Mouse (Mus musculus) limb, embryonic 12.5 days (tissue): ENCODE data around the gene Upb1. TPM values are rescaled to one million over a fixed set of nuclear protein-coding genes. Genes with fewer than 3 reads are reported as not detected.
"Not testable (repeated sequence)": the region's sequence is repeated elsewhere in the genome, so short reads cannot be mapped to it uniquely, and the experiment has no call there.

ENCODE experiments used
- ATAC-seq: fragments of 200-750 bp; cut with Nextera tagmentation; 2 replicates; pipeline ENCODE4 v1.8.0; 2017; ENCODE audit warnings: low read depth, moderate TSS enrichment; ENCODE audit not compliant: insufficient number of reproducible peaks, insufficient read depth, low FRiP score, low TSS enrichment
- H3K27ac ChIP-seq: fragments of 300-500 bp; sonication (generic); 2 replicates; pipeline ENCODE4 v1.5.1; 2016; ENCODE audit warnings: mild to moderate bottlenecking, moderate library complexity
- H3K27me3 ChIP-seq: fragments of 300-500 bp; sonication (generic); 2 replicates; pipeline ENCODE4 v1.6.1; 2016; ENCODE audit warnings: mild to moderate bottlenecking, moderate library complexity
- H3K36me3 ChIP-seq: fragments of 300-500 bp; sonication (generic); 2 replicates; pipeline ENCODE4 v1.6.1; 2016; ENCODE audit warnings: mild to moderate bottlenecking, moderate library complexity
- H3K4me1 ChIP-seq: fragments of 300-500 bp; sonication (generic); replicated peaks from 2 replicates; pipeline ENCODE4 v1.6.1; 2016
- H3K4me2 ChIP-seq: fragments of 300-500 bp; sonication (generic); 2 replicates; pipeline ENCODE4 v1.6.1; 2016; ENCODE audit warnings: mild to moderate bottlenecking, moderate library complexity
- H3K4me3 ChIP-seq: fragments of 300-500 bp; sonication (generic); replicated peaks from 2 replicates; pipeline ENCODE4 v1.5.1; 2016; ENCODE audit warnings: mild to moderate bottlenecking
- H3K9ac ChIP-seq: fragments of 300-500 bp; sonication (generic); replicated peaks from 2 replicates; pipeline ENCODE4 v1.6.1; 2016; ENCODE audit warnings: mild to moderate bottlenecking, moderate library complexity
- H3K9me3 ChIP-seq: fragments of 300-500 bp; sonication (generic); 2 replicates; pipeline ENCODE4 v1.6.1; 2016; ENCODE audit warnings: mild to moderate bottlenecking, moderate library complexity
- WGBS: fragments of 180-500 bp; shearing (Covaris S2); methylation state at CpG from one replicate; pipeline ENCODE4 v1.1.7; 2016; 5-methylcytosine and 5-hydroxymethylcytosine counted together
- polyA plus RNA-seq: library from polyadenylated mRNA; unstranded; fragments of >200 nt; fragmentation: Nextera tagmentation; extraction: Ambion mirVana; gene quantifications from 2 replicates; pipeline ENCODE4 v1.2.1, GENCODE M21; 2016

Upb1 gene
- polyA plus RNA-seq, 1 experiment from 2014 or later: 0.24 TPM

DNA sequence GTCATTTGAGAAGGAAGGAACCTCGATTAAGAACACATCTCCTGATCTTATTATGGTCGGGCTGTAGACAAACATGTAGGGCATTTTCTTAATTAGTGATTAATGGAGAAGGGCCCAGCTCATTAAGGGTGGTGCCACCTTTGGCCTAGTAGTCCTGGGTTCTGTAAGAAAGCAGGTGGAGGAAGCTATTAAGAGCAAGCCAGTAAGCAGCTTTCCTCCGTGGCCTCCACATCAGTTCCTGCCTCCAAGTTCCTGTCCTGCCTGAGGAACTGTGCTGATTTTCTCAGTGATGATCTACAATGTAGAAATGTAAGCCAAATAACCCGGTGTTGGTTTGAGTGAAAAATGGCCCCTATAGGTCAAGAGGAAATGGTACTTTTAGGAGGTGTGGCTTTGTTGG lies 57.4 kb downstream of the Upb1 start:
- no peaks in the 10 kb centered on the region for H3K36me3 ChIP-seq
- no peak overlapping the region for H3K9ac ChIP-seq
- no peak for ATAC-seq
- no peak overlapping the region for H3K4me2 ChIP-seq
- H3K27ac ChIP-seq: no peak overlapping the region
- H3K4me3 ChIP-seq: no peak overlapping the region
- H3K4me1 ChIP-seq: no peaks in the 10 kb centered on the region
- no peaks in the 10 kb centered on the region for H3K9me3 ChIP-seq
- H3K27me3 ChIP-seq: no peaks in the 10 kb centered on the region
- 80% methylated on average over 4 of the region's 4 CpGs for WGBS

DNA sequence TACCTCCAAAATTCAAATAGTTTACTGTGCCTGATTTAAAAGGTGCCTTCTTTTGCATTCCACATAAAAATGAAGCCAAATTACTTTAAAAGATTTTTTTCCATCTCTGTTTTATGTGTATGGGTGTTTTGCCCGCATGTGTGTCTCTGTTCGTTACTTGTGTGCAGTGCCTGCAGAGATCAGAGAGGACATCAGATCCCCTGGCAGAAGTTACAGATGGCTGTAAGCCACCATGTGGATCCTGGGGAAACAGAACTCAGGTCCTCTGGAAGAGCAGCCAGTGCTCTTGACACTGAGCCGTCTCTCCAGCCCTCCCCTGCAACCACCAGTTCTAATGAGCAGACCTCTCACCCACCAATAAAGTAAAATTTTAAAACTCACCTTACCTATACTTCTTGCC lies 61.8 kb downstream of the Upb1 start:
- Histone ChIP-seq H3K36me3 (no peaks in the 10 kb centered on the region), H3K27me3 (no peaks in the 10 kb centered on the region), H3K4me2 (no peak overlapping the region), H3K4me1 (no peaks in the 10 kb centered on the region; the same call in 1 of the 2 replicates), H3K9me3 (no peaks in the 10 kb centered on the region), H3K4me3 (no peak overlapping the region), H3K27ac (no peak overlapping the region), H3K9ac (no peak overlapping the region)
- 64% methylated on average over 3 of the region's 3 CpGs for WGBS
- ATAC-seq: no peak

DNA sequence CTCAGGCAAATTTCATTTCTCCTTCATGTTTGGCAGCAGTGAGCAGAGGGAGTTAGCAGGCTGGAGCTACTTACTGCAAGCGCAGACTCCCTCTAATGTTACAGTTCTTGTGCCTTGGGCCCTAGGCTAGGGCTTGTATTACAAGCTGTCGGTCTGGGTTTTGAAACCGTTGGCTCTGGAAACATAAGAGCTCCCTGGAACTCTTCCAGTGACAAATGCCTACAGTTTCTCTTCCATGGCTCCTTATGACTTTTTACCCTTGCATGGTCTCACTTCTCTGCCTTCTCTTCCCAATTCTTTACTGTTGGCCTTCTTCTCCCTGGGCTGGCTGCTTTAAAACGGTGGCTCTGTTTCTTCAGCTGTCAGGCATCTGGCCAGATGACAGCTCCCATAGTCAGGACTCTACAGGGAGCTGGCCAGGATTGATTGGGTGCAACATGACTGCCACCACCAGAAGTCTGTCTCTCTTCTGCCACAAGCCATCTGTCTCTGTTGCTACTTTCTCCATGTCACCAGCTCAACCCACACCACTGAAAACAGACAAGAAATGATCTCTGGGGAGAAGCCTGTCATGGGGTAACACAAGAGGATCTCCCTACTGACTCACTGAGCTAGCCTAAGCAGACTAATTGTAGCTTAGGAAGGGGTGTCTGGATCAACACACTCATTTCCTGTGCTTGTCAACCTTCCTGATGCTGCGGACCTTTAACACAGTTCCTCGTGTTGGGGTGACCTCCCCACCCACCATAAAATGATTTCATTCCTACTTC lies 65.1 kb downstream of the Upb1 start:
- Histone ChIP-seq H3K4me2 (no peak overlapping the region), H3K36me3 (no peaks in the 10 kb centered on the region), H3K4me3 (no peak overlapping the region), H3K4me1 (no peaks in the 10 kb centered on the region; the same call in 1 of the 2 replicates), H3K27me3 (no peaks in the 10 kb centered on the region), H3K27ac (no peak overlapping the region), H3K9me3 (no peaks in the 10 kb centered on the region), H3K9ac (no peak overlapping the region)
- no peak; the same call in 1 of the 2 replicates for ATAC-seq
- 40% methylated on average over 6 of the region's 6 CpGs for WGBS

DNA sequence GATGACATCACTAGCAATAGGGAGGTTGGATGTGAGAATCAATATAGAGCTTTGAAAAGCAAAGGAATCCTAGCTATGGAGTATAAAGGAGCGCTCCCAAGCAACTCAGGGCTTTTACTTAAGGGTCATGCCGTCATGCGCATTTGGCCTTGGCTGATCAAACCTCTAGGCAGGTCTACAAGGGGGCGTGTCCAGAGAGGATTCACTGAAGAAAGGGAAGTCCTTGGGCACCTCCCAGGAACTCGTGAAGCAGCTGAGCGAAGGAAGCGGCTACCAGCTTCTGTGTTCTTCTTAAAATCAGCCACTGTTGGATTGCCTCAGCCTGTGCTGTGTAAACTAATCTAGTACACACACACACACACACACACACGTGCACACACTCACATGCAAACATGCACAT lies 72.5 kb downstream of the Upb1 start:
- Histone ChIP-seq H3K36me3 (no peaks in the 10 kb centered on the region), H3K27ac (no peak overlapping the region), H3K9me3 (no peaks in the 10 kb centered on the region), H3K4me2 (no peak overlapping the region), H3K4me1 (peaks cover 5% of the 10 kb centered on the region; the same call in 1 of the 2 replicates), H3K27me3 (no peaks in the 10 kb centered on the region), H3K4me3 (no peak overlapping the region), H3K9ac (no peak overlapping the region)
- WGBS: 74% methylated on average over 8 of the region's 8 CpGs
- ATAC-seq: no peak

DNA sequence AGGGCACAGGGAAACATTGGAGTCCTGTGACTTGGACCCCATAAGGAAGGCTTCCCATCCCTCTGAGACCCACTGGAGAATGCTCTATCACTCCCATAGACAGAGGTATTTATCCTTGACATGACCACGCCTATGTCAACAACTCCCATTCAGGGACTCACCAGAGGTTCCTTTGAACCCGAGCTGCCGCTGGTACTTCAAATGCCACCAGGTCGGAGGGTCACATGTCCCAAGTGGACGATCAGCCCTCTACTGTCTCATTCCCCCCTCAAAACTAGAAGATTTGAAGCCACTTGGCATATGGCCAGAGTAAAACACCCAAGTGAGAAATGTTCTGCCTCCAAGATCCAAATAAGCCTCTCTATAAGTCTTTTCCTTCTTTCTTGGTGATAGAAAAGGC lies 73.7 kb downstream of the Upb1 start:
- H3K36me3 ChIP-seq: no peaks in the 10 kb centered on the region
- H3K9ac ChIP-seq: no peak overlapping the region
- WGBS: 28% methylated on average over 5 of the region's 5 CpGs

DNA sequence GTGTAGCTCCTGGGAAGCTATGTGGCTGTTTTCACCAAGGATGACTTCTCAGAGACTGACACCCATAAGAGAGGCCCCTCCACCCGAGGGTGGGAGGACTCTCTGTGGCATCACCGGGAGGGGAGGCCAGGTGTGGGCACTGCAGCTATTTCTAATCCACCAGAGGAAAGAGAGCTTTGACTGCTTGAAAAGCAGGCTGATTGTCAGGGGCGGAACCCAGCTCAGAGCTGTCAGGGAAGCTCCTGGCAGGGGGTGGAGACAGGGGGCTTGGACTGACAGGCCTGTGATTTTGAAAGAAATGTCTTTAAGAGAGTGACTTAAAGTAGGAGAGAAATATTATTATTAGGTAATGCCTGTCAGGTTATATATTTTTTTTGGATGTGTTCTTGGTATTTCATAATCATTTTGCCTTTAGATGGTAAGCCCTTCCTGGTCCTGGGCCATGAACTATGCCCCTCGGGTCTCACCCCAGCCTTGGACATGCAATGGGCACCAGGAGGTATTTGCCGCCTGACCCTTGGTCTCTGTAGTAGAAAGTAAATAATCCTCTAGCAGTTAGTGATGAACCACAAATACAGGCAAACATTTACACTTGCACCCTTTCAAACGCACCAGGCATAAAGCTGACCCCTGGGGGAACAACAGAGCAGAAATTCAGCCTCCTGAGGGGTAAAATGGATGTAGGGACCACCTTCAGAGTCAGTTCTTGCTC lies 74.4 kb downstream of the Upb1 start:
- not testable (repeated sequence) for H3K4me1 ChIP-seq, H3K27ac ChIP-seq, H3K4me3 ChIP-seq, H3K36me3 ChIP-seq, H3K27me3 ChIP-seq, H3K9me3 ChIP-seq, ATAC-seq, H3K4me2 ChIP-seq, H3K9ac ChIP-seq
- whole genome bisulfite sequencing: 39% methylated on average over 5 of the region's 6 CpGs

More for the DNA sequence above, 73.7 kb downstream of the Upb1 start:
- Histone ChIP-seq H3K27ac (no peak overlapping the region), H3K27me3 (no peaks in the 10 kb centered on the region), H3K4me1 (peaks cover 5% of the 10 kb centered on the region; the same call in 1 of the 2 replicates), H3K4me2 (no peak overlapping the region), H3K9me3 (no peaks in the 10 kb centered on the region), H3K4me3 (no peak overlapping the region)
- ATAC-seq: no peak

DNA sequence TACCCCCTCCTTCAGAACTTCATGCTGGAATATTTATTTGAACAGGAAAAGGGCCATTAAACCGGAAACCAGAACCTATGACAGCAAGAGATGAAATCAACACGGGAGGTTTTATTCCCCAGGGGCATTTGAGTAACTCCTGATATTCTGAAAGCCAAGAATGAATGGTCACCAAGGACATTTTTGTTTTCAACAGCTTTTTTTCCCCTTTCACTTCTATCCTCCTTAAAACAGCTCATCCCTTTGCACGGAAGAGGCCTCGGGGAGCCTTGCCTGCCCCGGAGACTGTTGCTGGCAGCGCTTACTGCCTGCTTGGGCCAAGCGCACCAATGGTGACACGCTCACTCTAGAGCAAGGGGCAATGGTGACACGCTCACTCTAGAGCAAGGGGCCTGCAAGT lies 76.1 kb downstream of the Upb1 start:
- H3K9ac ChIP-seq: no peak overlapping the region
- no peak overlapping the region for H3K4me3 ChIP-seq
- no peaks in the 10 kb centered on the region for H3K27me3 ChIP-seq
- H3K27ac ChIP-seq: no peak overlapping the region
- H3K9me3 ChIP-seq: no peaks in the 10 kb centered on the region
- 76% methylated on average over 9 of the region's 9 CpGs for WGBS
- no peaks in the 10 kb centered on the region for H3K36me3 ChIP-seq
- H3K4me2 ChIP-seq: no peak overlapping the region
- no peak for ATAC-seq
- peaks cover 5% of the 10 kb centered on the region; the same call in 1 of the 2 replicates for H3K4me1 ChIP-seq

DNA sequence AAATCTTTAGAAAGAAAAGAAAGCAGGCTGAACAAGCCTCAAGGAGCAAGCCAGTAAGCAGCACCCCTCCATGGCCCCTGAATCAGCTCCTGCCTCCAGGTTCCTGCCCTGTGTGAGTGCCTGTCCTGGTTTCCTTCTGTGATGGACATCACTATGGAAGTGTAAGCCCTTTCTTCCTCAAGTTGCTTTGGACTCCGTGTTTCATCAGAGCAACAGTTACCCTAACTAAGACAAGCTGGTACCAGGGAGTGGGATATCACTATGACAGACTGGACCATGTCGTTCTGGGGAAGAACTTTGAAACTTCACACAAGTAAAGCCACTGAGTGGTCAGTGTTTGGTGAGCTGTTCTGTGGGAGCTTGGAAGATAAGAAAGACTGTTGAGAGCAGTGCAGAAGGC lies 79.0 kb downstream of the Upb1 start:
- Histone ChIP-seq H3K4me1 (peaks cover 5% of the 10 kb centered on the region; the same call in 1 of the 2 replicates), H3K4me3 (no peak overlapping the region), H3K9ac (no peak overlapping the region), H3K4me2 (no peak overlapping the region), H3K27me3 (no peaks in the 10 kb centered on the region), H3K36me3 (no peaks in the 10 kb centered on the region), H3K27ac (no peak overlapping the region), H3K9me3 (no peaks in the 10 kb centered on the region)
- 85% methylated on average over 2 of the region's 2 CpGs for WGBS
- no peak for ATAC-seq

DNA sequence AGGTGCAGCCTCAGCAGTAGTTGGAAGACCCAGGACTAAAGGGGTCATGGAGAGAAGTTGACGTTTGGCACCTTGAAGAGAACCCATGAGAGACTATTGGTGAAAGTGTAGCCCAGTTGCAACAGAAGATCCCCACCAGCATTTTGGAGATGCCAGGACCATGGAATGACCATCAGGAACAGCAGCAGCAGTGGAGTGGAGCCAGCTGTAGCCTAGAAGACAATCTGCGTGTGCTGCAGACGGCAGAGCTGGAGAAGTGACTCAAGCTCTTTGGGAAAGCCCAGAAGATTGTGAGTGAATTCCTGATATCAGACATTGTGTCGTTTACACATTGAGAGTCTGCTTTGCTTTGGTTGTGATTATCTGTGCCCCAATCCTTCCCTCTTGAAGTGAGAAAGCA lies 80.8 kb downstream of the Upb1 start:
- no peak for ATAC-seq
- no peak overlapping the region for H3K9ac ChIP-seq
- no peaks in the 10 kb centered on the region for H3K36me3 ChIP-seq
- 82% methylated on average over 4 of the region's 4 CpGs for WGBS
- no peak overlapping the region for H3K4me2 ChIP-seq
- H3K9me3 ChIP-seq: no peaks in the 10 kb centered on the region
- H3K4me3 ChIP-seq: no peak overlapping the region
- no peak overlapping the region for H3K27ac ChIP-seq
- H3K4me1 ChIP-seq: peaks cover 2% of the 10 kb centered on the region; the same call in 1 of the 2 replicates
- no peaks in the 10 kb centered on the region for H3K27me3 ChIP-seq

DNA sequence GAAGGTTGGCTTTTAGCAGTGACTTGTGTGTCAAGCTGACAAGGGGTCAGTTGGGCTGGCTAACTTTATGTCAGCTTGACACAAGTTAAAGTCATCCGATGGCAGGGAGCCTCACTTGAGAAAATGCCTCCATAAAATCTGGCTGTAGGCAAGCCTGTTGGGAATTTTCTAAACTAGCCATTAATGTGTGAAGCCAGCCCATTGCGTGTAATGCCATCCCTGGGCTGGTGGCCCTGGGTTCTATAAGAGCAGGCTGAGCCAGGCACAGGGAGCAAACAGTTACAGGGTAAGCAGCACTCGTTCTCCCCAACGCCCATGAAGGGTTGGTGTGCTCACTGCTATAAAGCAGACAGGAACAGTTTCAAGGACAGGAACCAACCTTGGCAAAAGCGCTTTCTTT lies 81.4 kb downstream of the Upb1 start:
- Histone ChIP-seq H3K9me3 (no peaks in the 10 kb centered on the region), H3K9ac (no peak overlapping the region), H3K4me1 (no peaks in the 10 kb centered on the region), H3K27me3 (no peaks in the 10 kb centered on the region), H3K36me3 (no peaks in the 10 kb centered on the region), H3K4me2 (no peak overlapping the region), H3K4me3 (no peak overlapping the region), H3K27ac (no peak overlapping the region)
- ATAC-seq: no peak
- WGBS: 80% methylated on average over 5 of the region's 5 CpGs

DNA sequence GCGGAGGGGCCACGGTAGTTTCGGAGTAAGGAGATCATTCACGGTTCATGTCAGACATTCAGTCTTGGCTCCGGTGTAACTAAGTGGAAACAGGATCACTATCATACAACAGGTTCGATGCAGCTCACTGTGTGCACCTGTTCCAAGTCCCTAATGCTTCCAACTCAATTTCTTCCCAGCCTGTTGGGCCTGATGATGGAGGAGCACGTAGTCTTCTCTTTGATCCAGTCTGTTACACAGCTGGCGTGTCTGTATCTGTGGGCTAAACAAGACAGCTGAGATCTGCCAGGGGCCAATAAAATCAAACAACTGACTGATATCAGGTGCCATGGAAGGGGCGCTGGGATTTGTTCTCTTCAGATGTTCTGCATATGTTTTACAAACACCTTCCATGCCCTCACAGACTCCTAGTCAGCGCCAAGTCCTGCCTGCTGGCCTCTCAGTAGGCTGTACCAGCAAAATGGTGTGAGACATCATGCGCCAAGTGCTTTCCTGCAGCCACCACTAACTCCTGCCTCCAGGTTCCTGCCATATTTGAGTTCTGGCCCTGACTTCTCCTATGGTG lies 82.1 kb downstream of the Upb1 start:
- H3K27ac ChIP-seq: no peak overlapping the region
- no peak overlapping the region for H3K4me3 ChIP-seq
- H3K36me3 ChIP-seq: no peaks in the 10 kb centered on the region
- no peaks in the 10 kb centered on the region for H3K27me3 ChIP-seq
- H3K4me2 ChIP-seq: no peak overlapping the region
- H3K9me3 ChIP-seq: no peaks in the 10 kb centered on the region
- no peaks in the 10 kb centered on the region for H3K4me1 ChIP-seq
- 75% methylated on average over 11 of the region's 11 CpGs for WGBS
- ATAC-seq: no peak
- H3K9ac ChIP-seq: no peak overlapping the region
